Mouse (Mus musculus): ENCODE measurements around the gene Clstn1.
"Not testable (repeated sequence)": the region's sequence is repeated elsewhere in the genome, so short reads cannot be mapped to it uniquely, and the experiment has no call there.

GRCm38 (mm10) chr4:149616999-149617398 lies 30.7 kb downstream of the Clstn1 start:
- TF ChIP-seq GATA1, TAL1 (IDR thresholded peaks at IDR 0.05; ENCODE audit: low read length): not testable (repeated sequence)
